Mouse (Mus musculus): ENCODE results near the gene Ywhae.

DNA sequence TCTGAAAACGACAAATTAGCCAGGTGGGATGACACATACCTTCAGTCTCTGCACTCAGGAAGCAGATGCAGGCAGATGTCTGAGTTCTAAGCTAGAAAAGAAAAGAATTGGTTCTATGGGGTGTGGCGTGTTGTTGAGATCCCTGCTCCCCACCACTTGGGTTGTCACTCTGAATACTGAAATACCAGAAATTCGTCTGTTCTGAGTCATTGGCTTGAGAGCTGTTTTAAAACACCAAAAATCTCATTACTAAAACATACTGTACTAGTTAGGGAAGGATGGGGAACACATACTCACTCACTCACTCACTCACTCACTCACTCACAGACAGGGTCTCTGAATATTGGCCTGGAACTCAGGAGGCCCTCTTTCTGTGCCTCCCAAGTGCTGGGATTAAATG lies 4.3 kb downstream of the Ywhae start:
- TF ChIP-seq CTCF (IDR thresholded peaks at IDR 0.05; ENCODE audit: low read depth, low read length): no peak
- TF ChIP-seq POLR2AphosphoS5 (IDR thresholded peaks at IDR 0.05; ENCODE audit: insufficient replicate concordance, low read depth, low read length): no peak
- TF ChIP-seq GATA2 (IDR thresholded peaks at IDR 0.05; ENCODE audit: borderline replicate concordance, low read depth, low read length): no peak

Measured in G1E (cell line).